Mouse (Mus musculus): ENCODE results near the gene Mboat1. TPM values are rescaled to one million over a fixed set of nuclear protein-coding genes. Genes with fewer than 3 reads are reported as not detected.

Gene Mboat1
- polyA plus RNA-seq, 1 experiment from 2014 or later = 30.7 TPM

DNA sequence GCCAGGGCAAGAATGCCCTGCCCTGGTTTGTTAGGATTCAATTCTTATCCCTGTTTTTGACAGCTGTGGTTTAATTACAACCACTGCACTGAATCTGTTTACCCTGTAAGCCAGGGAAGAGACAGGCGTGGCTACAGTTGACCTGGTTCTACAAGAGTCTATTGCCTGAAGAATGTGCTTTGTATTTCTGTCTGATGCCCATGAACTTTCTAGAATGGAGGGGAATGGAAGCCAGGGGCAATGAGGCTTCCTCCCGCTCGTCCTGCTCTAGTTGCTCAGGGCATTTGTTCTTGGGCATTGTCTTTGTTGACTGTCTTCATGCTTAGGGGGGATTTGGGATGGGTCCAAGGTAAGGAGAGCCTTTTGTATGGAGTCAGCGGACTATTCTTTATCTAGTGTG, 63.5 kb downstream of the Mboat1 start:
- Histone ChIP-seq H3K4me2 (replicated peaks; ENCODE audit: low read depth, low read length) (no peak overlapping the region), H3K4me3 (ENCODE audit: low read length) (no peak overlapping the region), H3K9me3 (ENCODE audit: low read length) (no peaks in the 10 kb centered on the region), H3K9ac (replicated peaks; ENCODE audit: low read length) (no peak overlapping the region), H3K27me3 (ENCODE audit: insufficient read depth, low read length) (no peaks in the 10 kb centered on the region), H3K4me1 (ENCODE audit: insufficient read depth, low read length) (peaks cover 11% of the 10 kb centered on the region; the same call in 1 of the 2 replicates), H3K36me3 (ENCODE audit: insufficient read depth, low read length) (no peaks in the 10 kb centered on the region; the same call in 1 of the 2 replicates), H3K27ac (ENCODE audit: low read length) (no peak overlapping the region)
- 90% methylated on average over 4 of the region's 4 CpGs for WGBS
- no peak for ATAC-seq (ENCODE audit: low FRiP score, low TSS enrichment)

GRCm38 (mm10) chr13:30200737-30201136, 64.4 kb downstream of the Mboat1 start:
- no peak overlapping the region for H3K9ac ChIP-seq (replicated peaks; ENCODE audit: low read length)
- 90% methylated on average over 2 of the region's 2 CpGs for WGBS

DNA sequence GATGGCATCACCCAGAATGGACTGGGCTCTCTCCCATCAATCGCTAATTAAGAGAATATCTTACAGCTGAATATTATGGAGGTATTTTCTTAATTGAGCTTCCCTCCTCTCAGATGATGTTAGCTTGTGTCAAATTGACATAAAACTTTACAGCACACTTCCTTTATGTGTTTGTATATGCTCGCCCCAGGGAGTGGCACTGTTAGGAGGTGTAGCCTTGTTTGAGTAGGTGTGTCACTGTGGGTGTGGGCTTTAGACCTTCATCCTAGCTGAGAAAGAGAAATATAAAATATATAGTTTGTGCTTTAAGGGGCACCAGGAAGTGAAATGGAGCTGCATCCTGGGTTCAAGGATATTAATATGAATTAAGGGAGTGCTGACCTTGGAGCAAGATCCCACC, 66.7 kb downstream of the Mboat1 start:
- Histone ChIP-seq H3K4me1 (ENCODE audit: insufficient read depth, low read length) (peaks cover 7% of the 10 kb centered on the region; the same call in 1 of the 2 replicates), H3K27me3 (ENCODE audit: insufficient read depth, low read length) (no peaks in the 10 kb centered on the region), H3K9ac (replicated peaks; ENCODE audit: low read length) (no peak overlapping the region), H3K4me3 (ENCODE audit: low read length) (no peak overlapping the region), H3K9me3 (ENCODE audit: low read length) (no peaks in the 10 kb centered on the region), H3K36me3 (ENCODE audit: insufficient read depth, low read length) (no peaks in the 10 kb centered on the region; the same call in 1 of the 2 replicates), H3K4me2 (replicated peaks; ENCODE audit: low read depth, low read length) (no peak overlapping the region), H3K27ac (ENCODE audit: low read length) (no peak overlapping the region)
- no peak for ATAC-seq (ENCODE audit: low FRiP score, low TSS enrichment)
- WGBS = 85% methylated on average over 2 of the region's 2 CpGs

More at GRCm38 (mm10) chr13:30200737-30201136, 64.4 kb downstream of the Mboat1 start:
- Histone ChIP-seq H3K27me3 (ENCODE audit: insufficient read depth, low read length) (no peaks in the 10 kb centered on the region), H3K4me3 (ENCODE audit: low read length) (no peak overlapping the region), H3K4me2 (replicated peaks; ENCODE audit: low read depth, low read length) (no peak overlapping the region), H3K9me3 (ENCODE audit: low read length) (no peaks in the 10 kb centered on the region), H3K4me1 (ENCODE audit: insufficient read depth, low read length) (peaks cover 7% of the 10 kb centered on the region; the same call in 1 of the 2 replicates), H3K36me3 (ENCODE audit: insufficient read depth, low read length) (no peaks in the 10 kb centered on the region; the same call in 1 of the 2 replicates), H3K27ac (ENCODE audit: low read length) (no peak overlapping the region)
- ATAC-seq (ENCODE audit: low FRiP score, low TSS enrichment) = no peak

DNA sequence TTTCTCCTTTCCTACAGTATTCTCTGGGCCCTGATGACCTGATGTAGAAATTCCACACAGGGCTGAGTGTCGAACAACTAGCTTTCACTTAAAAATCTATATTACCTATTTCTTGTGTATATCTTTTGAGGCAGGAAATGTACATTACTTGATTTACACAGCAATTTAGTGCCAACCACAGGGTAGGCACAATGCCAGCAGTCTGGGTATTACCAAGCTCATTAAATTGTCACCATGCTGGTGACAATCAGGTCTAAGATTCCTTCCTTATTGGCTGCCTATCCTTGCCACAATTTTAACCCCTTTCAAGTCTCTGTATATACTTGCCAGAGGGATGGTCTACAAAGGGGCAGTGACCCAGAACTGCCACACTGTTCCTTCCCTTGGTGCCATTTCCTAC, 71.9 kb downstream of the Mboat1 start:
- Histone ChIP-seq H3K4me2 (replicated peaks; ENCODE audit: low read depth, low read length) (no peak overlapping the region), H3K36me3 (ENCODE audit: insufficient read depth, low read length) (peaks cover 6% of the 10 kb centered on the region), H3K27ac (ENCODE audit: low read length) (no peak overlapping the region), H3K4me3 (ENCODE audit: low read length) (no peak overlapping the region), H3K4me1 (ENCODE audit: insufficient read depth, low read length) (0 out of 2 replicates have a peak, but pooled peaks cover 3% of the 10 kb centered on the region), H3K27me3 (ENCODE audit: insufficient read depth, low read length) (no peaks in the 10 kb centered on the region), H3K9me3 (ENCODE audit: low read length) (no peaks in the 10 kb centered on the region), H3K9ac (replicated peaks; ENCODE audit: low read length) (no peak overlapping the region)
- ATAC-seq (ENCODE audit: low FRiP score, low TSS enrichment) = no peak
- WGBS = 79% methylated on average over 1 of the region's 1 CpGs

- no peak overlapping the region for H3K9ac ChIP-seq (replicated peaks; ENCODE audit: low read length)
- WGBS = 47% methylated on average over 9 of the region's 9 CpGs
- H3K36me3 ChIP-seq (ENCODE audit: insufficient read depth, low read length) = peaks cover 6% of the 10 kb centered on the region
- H3K4me1 ChIP-seq (ENCODE audit: insufficient read depth, low read length) = 0 out of 2 replicates have a peak, but pooled peaks cover 8% of the 10 kb centered on the region
- H3K27me3 ChIP-seq (ENCODE audit: insufficient read depth, low read length) = no peaks in the 10 kb centered on the region
- H3K27ac ChIP-seq (ENCODE audit: low read length) = no peak overlapping the region; the same call in 1 of the 2 replicates
- no peaks in the 10 kb centered on the region for H3K9me3 ChIP-seq (ENCODE audit: low read length)
- H3K4me3 ChIP-seq (ENCODE audit: low read length) = no peak overlapping the region
- no peak overlapping the region for H3K4me2 ChIP-seq (replicated peaks; ENCODE audit: low read depth, low read length)
- no peak for ATAC-seq (ENCODE audit: low FRiP score, low TSS enrichment)
Observed at GRCm38 (mm10) chr13:30213276-30213675, 77.0 kb downstream of the Mboat1 start.

DNA sequence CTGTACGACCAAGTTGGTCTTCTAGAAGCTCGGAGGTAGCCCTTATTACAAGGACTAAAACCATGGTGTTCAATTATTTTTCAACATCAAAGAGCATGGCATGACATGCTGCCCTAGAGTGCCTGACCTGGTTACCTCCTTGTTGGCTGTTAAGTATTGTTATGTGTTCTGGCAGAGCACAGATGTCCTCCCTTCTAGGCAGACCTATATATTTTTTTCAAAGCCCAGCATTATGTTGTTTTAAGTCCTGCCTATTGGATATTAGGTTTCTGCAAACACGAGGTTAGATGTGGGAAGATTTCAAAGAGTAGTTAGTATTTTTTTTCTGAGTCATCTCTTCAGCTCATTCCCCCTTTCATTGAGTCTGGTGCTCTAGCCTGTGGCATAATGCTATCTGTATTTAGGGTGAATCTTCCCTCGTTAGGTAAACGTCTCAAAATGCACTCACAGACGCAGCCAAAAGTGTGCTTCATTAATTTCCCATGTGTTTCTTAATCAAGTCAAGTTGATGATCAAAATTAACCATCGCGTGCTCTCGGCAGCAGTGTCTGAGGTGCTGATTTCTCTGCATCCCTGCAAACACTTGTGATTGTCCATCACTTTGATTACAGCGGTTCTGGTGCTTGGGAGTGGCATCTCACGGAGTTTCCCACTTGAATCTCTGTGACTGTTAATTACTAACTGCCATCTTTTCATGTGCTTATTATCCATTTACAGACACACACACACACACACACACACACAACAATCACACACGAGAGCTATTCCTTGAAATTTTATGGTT, 81.5 kb downstream of the Mboat1 start:
- Histone ChIP-seq H3K36me3 (ENCODE audit: insufficient read depth, low read length) (no peaks in the 10 kb centered on the region), H3K9me3 (ENCODE audit: low read length) (no peaks in the 10 kb centered on the region), H3K4me3 (ENCODE audit: low read length) (no peak overlapping the region), H3K27me3 (ENCODE audit: insufficient read depth, low read length) (no peaks in the 10 kb centered on the region), H3K27ac (ENCODE audit: low read length) (no peak overlapping the region), H3K4me2 (replicated peaks; ENCODE audit: low read depth, low read length) (no peak overlapping the region), H3K4me1 (ENCODE audit: insufficient read depth, low read length) (peaks cover 31% of the 10 kb centered on the region), H3K9ac (replicated peaks; ENCODE audit: low read length) (no peak overlapping the region)
- WGBS = 48% methylated on average over 12 of the region's 12 CpGs
- ATAC-seq (ENCODE audit: low FRiP score, low TSS enrichment) = no peak

- 48% methylated on average over 7 of the region's 7 CpGs for WGBS
- Histone ChIP-seq H3K36me3 (ENCODE audit: insufficient read depth, low read length) (peaks cover 5% of the 10 kb centered on the region), H3K4me3 (ENCODE audit: low read length) (no peak overlapping the region), H3K4me2 (replicated peaks; ENCODE audit: low read depth, low read length) (no peak overlapping the region), H3K4me1 (ENCODE audit: insufficient read depth, low read length) (peaks cover 26% of the 10 kb centered on the region), H3K27ac (ENCODE audit: low read length) (0 out of 2 replicates have a peak overlapping the region, but pooled peaks have one; percentile 13), H3K27me3 (ENCODE audit: insufficient read depth, low read length) (no peaks in the 10 kb centered on the region), H3K9ac (replicated peaks; ENCODE audit: low read length) (no peak overlapping the region), H3K9me3 (ENCODE audit: low read length) (no peaks in the 10 kb centered on the region)
- ATAC-seq (ENCODE audit: low FRiP score, low TSS enrichment) = peak; percentile 69; the same call in 1 of the 2 replicates
Observed at GRCm38 (mm10) chr13:30219597-30219996, 83.3 kb downstream of the Mboat1 start.

DNA sequence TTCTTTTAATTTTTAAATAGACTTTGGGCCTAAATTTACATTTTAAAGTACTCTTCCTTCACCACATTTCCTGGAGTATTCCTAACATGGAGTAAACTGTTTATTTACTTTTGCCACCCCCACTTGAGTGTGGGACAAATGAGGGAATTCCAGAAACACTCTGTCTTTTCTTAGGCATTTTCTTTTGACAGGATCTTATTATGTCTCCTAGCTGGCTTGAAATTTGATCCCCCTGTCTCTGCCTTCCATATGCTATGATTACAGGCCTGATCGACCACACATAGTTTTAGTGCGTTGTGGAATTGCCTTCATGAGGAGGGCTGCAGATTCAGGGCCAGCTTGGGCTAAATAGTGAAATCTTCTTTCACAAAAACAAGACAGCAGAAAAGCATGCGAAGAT, 85.0 kb downstream of the Mboat1 start:
- H3K4me1 ChIP-seq (ENCODE audit: insufficient read depth, low read length) = peaks cover 26% of the 10 kb centered on the region
- peak; percentile 37; the same call in 1 of the 2 replicates for ATAC-seq (ENCODE audit: low FRiP score, low TSS enrichment)
- H3K27me3 ChIP-seq (ENCODE audit: insufficient read depth, low read length) = no peaks in the 10 kb centered on the region
- H3K9me3 ChIP-seq (ENCODE audit: low read length) = no peaks in the 10 kb centered on the region
- H3K27ac ChIP-seq (ENCODE audit: low read length) = peak overlapping the region; percentile 64
- H3K9ac ChIP-seq (replicated peaks; ENCODE audit: low read length) = no peak overlapping the region
- no peak overlapping the region for H3K4me2 ChIP-seq (replicated peaks; ENCODE audit: low read depth, low read length)
- no peak overlapping the region for H3K4me3 ChIP-seq (ENCODE audit: low read length)
- 26% methylated on average over 3 of the region's 3 CpGs for WGBS
- peaks cover 6% of the 10 kb centered on the region for H3K36me3 ChIP-seq (ENCODE audit: insufficient read depth, low read length)

- H3K27me3 ChIP-seq (ENCODE audit: insufficient read depth, low read length) = no peaks in the 10 kb centered on the region
- H3K4me2 ChIP-seq (replicated peaks; ENCODE audit: low read depth, low read length) = no peak overlapping the region
- WGBS = 96% methylated on average over 10 of the region's 10 CpGs
- H3K36me3 ChIP-seq (ENCODE audit: insufficient read depth, low read length) = peaks cover 6% of the 10 kb centered on the region
- no peak overlapping the region for H3K9ac ChIP-seq (replicated peaks; ENCODE audit: low read length)
- no peak overlapping the region for H3K27ac ChIP-seq (ENCODE audit: low read length)
- H3K4me1 ChIP-seq (ENCODE audit: insufficient read depth, low read length) = peaks cover 32% of the 10 kb centered on the region
- H3K9me3 ChIP-seq (ENCODE audit: low read length) = no peaks in the 10 kb centered on the region
- ATAC-seq (ENCODE audit: low FRiP score, low TSS enrichment) = no peak
- no peak overlapping the region for H3K4me3 ChIP-seq (ENCODE audit: low read length)
Observed at GRCm38 (mm10) chr13:30224114-30224513, 87.8 kb downstream of the Mboat1 start.

- H3K9ac ChIP-seq (replicated peaks; ENCODE audit: low read length) = no peak overlapping the region
- H3K27me3 ChIP-seq (ENCODE audit: insufficient read depth, low read length) = no peaks in the 10 kb centered on the region
- no peaks in the 10 kb centered on the region for H3K9me3 ChIP-seq (ENCODE audit: low read length)
- peaks cover 6% of the 10 kb centered on the region for H3K36me3 ChIP-seq (ENCODE audit: insufficient read depth, low read length)
- H3K27ac ChIP-seq (ENCODE audit: low read length) = no peak overlapping the region
- no peak for ATAC-seq (ENCODE audit: low FRiP score, low TSS enrichment)
- no peak overlapping the region for H3K4me2 ChIP-seq (replicated peaks; ENCODE audit: low read depth, low read length)
- 91% methylated on average over 6 of the region's 6 CpGs for WGBS
- peaks cover 27% of the 10 kb centered on the region for H3K4me1 ChIP-seq (ENCODE audit: insufficient read depth, low read length)
- H3K4me3 ChIP-seq (ENCODE audit: low read length) = no peak overlapping the region
Observed at GRCm38 (mm10) chr13:30224659-30225058, 88.4 kb downstream of the Mboat1 start.

Measured in kidney, embryonic 16.5 days (tissue).